Mouse (Mus musculus) liver, embryonic 14.5 days (tissue): ENCODE results near the gene Ifngr2. TPM values are rescaled to one million over a fixed set of nuclear protein-coding genes. Genes with fewer than 3 reads are reported as not detected.

Source experiments
- ATAC-seq: fragments of 200-750 bp; cut with Nextera tagmentation; 2 replicates; pipeline ENCODE4 v1.8.0; 2017; ENCODE audit warnings: moderate number of reproducible peaks, mild to moderate bottlenecking, moderate library complexity; ENCODE audit not compliant: insufficient read depth
- DNase-seq, 3 experiments: peaks; one replicate each; pipeline ENCODE4 v3.0.0-alpha.2; 2012 to 2013; ENCODE audit warnings: low read depth in 3 of 3, low spot score in 3 of 3
- H3K27ac ChIP-seq: fragments of 300-500 bp; sonication (generic); 2 replicates; pipeline ENCODE4 v1.5.1; 2014; ENCODE audit warnings: moderate library complexity, mild to moderate bottlenecking, control low read depth, inconsistent platforms
- H3K27me3 ChIP-seq: fragments of 300-500 bp; sonication (generic); 2 replicates; pipeline ENCODE4 v1.6.1; 2014; ENCODE audit warnings: mild to moderate bottlenecking, low read length, moderate library complexity; ENCODE audit not compliant: control insufficient read depth, insufficient read depth
- H3K36me3 ChIP-seq: fragments of 300-500 bp; sonication (generic); replicated peaks from 2 replicates; pipeline ENCODE4 v1.6.1; 2014; ENCODE audit warnings: low read depth; ENCODE audit not compliant: control insufficient read depth, insufficient read depth
- H3K4me1 ChIP-seq, 2 experiments: fragments of 200-500 bp in 1 of 2; fragments of 300-500 bp in 1 of 2; sonication (generic) in 1 of 2; replicated peaks; 2 replicates each; pipeline ENCODE4 v1.6.1; 2012 to 2014; ENCODE audit warnings: antibody characterized with exemption in 1 of 2, inconsistent platforms in 1 of 2, low read length in 1 of 2; ENCODE audit not compliant: control insufficient read depth in 2 of 2, insufficient read depth in 2 of 2
- H3K4me2 ChIP-seq: fragments of 300-500 bp; sonication (generic); 2 replicates; pipeline ENCODE4 v1.6.1; 2014; ENCODE audit warnings: low read depth, mild to moderate bottlenecking, control low read depth, moderate library complexity
- H3K4me3 ChIP-seq, 2 experiments: fragments of 200-500 bp in 1 of 2; fragments of 300-500 bp in 1 of 2; sonication (generic) in 1 of 2; 2 replicates each; pipeline ENCODE4 v1.5.1; 2012 to 2014; ENCODE audit warnings: low read depth in 2 of 2, low read length in 2 of 2, mild to moderate bottlenecking in 2 of 2, control low read depth in 1 of 2, inconsistent platforms in 1 of 2, moderate library complexity in 1 of 2; ENCODE audit not compliant: insufficient read depth in 1 of 2
- H3K9ac ChIP-seq: fragments of 300-500 bp; sonication (generic); replicated peaks from 2 replicates; pipeline ENCODE4 v1.6.1; 2014; ENCODE audit warnings: mild to moderate bottlenecking, control low read depth, moderate library complexity
- H3K9me3 ChIP-seq: fragments of 300-500 bp; sonication (generic); 2 replicates; pipeline ENCODE4 v1.6.1; 2016; ENCODE audit warnings: low read length, mixed read lengths; ENCODE audit not compliant: control insufficient read depth
- CTCF ChIP-seq: IDR thresholded peaks from 2 replicates; pipeline ENCODE4 v1.5.1; 2016; ENCODE audit warnings: antibody characterized with exemption, low read depth, control low read depth
- EP300 ChIP-seq: IDR thresholded peaks from 2 replicates; pipeline ENCODE4 v1.6.1; 2016; ENCODE audit warnings: antibody characterized with exemption, low read depth
- WGBS: fragments of 180-500 bp; shearing (Covaris S2); extraction: QIAGEN DNeasy Blood & Tissue Kit; methylation state at CpG from one replicate; pipeline ENCODE4 v1.1.7; 2014; ENCODE audit not compliant: insufficient replicate concordance; 5-methylcytosine and 5-hydroxymethylcytosine counted together
- polyA plus RNA-seq, 2 experiments: library from polyadenylated mRNA; depleted of rRNA in 1 of 2; stranded (reverse) in 1 of 2; unstranded in 1 of 2; fragments of >200 nt; fragmentation: Nextera tagmentation in 1 of 2; extraction: Ambion mirVana in 1 of 2; gene quantifications; 2 replicates each; pipeline versions ENCODE4 v1.2.1 to v1.2.3; 2012 to 2014

The Ifngr2 gene
- polyA plus RNA-seq, 2 experiments, result 4.9 to 13.1 TPM

- no peaks in the 10 kb centered on the region for H3K36me3 ChIP-seq
- H3K9me3 ChIP-seq, result no peaks in the 10 kb centered on the region
- H3K27ac ChIP-seq, result peak overlapping the region; percentile 30
- TF ChIP-seq CTCF (no peak), EP300 (no peak)
- H3K9ac ChIP-seq, result 0 out of 2 replicates have a peak overlapping the region, but pooled peaks have one; percentile 1
- WGBS, result 57% methylated on average over 2 of the region's 2 CpGs
- H3K4me2 ChIP-seq, result peak overlapping the region; percentile 100
- ATAC-seq (no peak), DNase-seq (no peak)
- H3K27me3 ChIP-seq, result no peaks in the 10 kb centered on the region
- peak overlapping the region; percentile 5 to 29 for H3K4me3 ChIP-seq
- H3K4me1 ChIP-seq, result peaks cover 57 to 62% of the 10 kb centered on the region in 2 experiments
Measured at GRCm38 (mm10) chr16:91548996-91549395, 2.1 kb downstream of the Ifngr2 start.

GRCm38 (mm10) chr16:91549616-91550015 lies 2.7 kb downstream of the Ifngr2 start:
- no peak for TF ChIP-seq EP300
- no peak for TF ChIP-seq CTCF
- Histone ChIP-seq H3K27me3 (no peaks in the 10 kb centered on the region), H3K9ac (no peak overlapping the region), H3K4me2 (peak overlapping the region; percentile 100; the same call in 1 of the 2 replicates), H3K36me3 (no peaks in the 10 kb centered on the region), H3K27ac (no peak overlapping the region), H3K4me3 (no peak overlapping the region), H3K4me1 (peaks cover 57 to 62% of the 10 kb centered on the region in 2 experiments), H3K9me3 (no peaks in the 10 kb centered on the region)
- 64% methylated on average over 5 of the region's 5 CpGs for WGBS
- DNase-seq, result no peak
- ATAC-seq, result no peak

GRCm38 (mm10) chr16:91551081-91551524 lies 4.2 kb downstream of the Ifngr2 start:
- H3K4me2 ChIP-seq, result peak overlapping the region; percentile 65
- ATAC-seq (peak; percentile 66), DNase-seq (peak in 1 of 3 experiments; percentile 56)
- peaks cover 45 to 53% of the 10 kb centered on the region in 2 experiments for H3K4me1 ChIP-seq
- no peaks in the 10 kb centered on the region; the same call in 1 of the 2 replicates for H3K36me3 ChIP-seq
- no peaks in the 10 kb centered on the region for H3K27me3 ChIP-seq
- H3K4me3 ChIP-seq, result peak overlapping the region; percentile 5 to 30; a peak in 1 of 4 replicates
- H3K9ac ChIP-seq, result peak overlapping the region; percentile 40
- peak overlapping the region; percentile 75 for H3K27ac ChIP-seq
- H3K9me3 ChIP-seq, result no peaks in the 10 kb centered on the region
- 11% methylated on average over 10 of the region's 10 CpGs for WGBS
- TF ChIP-seq CTCF, result no peak
- TF ChIP-seq EP300, result no peak

- Histone ChIP-seq H3K36me3 (no peaks in the 10 kb centered on the region; the same call in 1 of the 2 replicates), H3K27me3 (no peaks in the 10 kb centered on the region), H3K9ac (no peak overlapping the region), H3K27ac (no peak overlapping the region), H3K4me1 (peaks cover 39 to 48% of the 10 kb centered on the region in 2 experiments), H3K4me2 (no peak overlapping the region), H3K4me3 (no peak overlapping the region), H3K9me3 (no peaks in the 10 kb centered on the region)
- no peak for DNase-seq
- 58% methylated on average over 9 of the region's 9 CpGs for whole genome bisulfite sequencing
- ATAC-seq, result no peak
- TF ChIP-seq CTCF (peak; percentile 31), EP300 (no peak)
Measured at GRCm38 (mm10) chr16:91552072-91552471, 5.2 kb downstream of the Ifngr2 start.

GRCm38 (mm10) chr16:91553625-91554024 lies 6.8 kb downstream of the Ifngr2 start:
- no peak overlapping the region for H3K9ac ChIP-seq
- peaks cover 24 to 38% of the 10 kb centered on the region in 2 experiments for H3K4me1 ChIP-seq
- WGBS, result 17% methylated on average over 12 of the region's 12 CpGs
- no peak overlapping the region for H3K27ac ChIP-seq
- H3K4me3 ChIP-seq, result no peak overlapping the region
- H3K9me3 ChIP-seq, result no peaks in the 10 kb centered on the region
- TF ChIP-seq CTCF (no peak), EP300 (no peak)
- H3K36me3 ChIP-seq, result no peaks in the 10 kb centered on the region; the same call in 1 of the 2 replicates
- DNase-seq, result no peak
- ATAC-seq, result no peak
- no peaks in the 10 kb centered on the region for H3K27me3 ChIP-seq
- no peak overlapping the region for H3K4me2 ChIP-seq
